Mouse (Mus musculus): ENCODE measurements around the gene Ccdc136.

Gene Ccdc136

DNA sequence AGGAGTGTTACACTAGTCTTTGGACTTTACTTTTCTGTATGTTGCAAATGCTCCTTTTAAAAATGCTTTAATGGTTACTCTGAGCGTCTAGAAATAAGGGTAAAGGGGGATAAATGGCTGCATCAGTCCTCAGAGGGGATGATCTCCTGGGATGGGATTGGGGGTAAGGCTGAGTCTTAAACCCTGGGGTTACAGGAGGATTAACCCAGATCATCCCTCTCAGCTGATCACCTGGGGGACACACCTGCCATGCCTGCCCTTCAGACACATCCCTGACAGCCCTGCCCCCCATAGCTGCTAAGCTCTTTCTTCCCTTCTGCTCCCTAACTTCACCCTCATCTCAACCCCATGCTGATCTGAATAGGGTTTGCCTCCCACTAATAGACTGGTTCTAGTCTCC is 1.8 kb upstream of the Ccdc136 start:
- DNase-seq (ENCODE audit: low spot score): no peak

DNA sequence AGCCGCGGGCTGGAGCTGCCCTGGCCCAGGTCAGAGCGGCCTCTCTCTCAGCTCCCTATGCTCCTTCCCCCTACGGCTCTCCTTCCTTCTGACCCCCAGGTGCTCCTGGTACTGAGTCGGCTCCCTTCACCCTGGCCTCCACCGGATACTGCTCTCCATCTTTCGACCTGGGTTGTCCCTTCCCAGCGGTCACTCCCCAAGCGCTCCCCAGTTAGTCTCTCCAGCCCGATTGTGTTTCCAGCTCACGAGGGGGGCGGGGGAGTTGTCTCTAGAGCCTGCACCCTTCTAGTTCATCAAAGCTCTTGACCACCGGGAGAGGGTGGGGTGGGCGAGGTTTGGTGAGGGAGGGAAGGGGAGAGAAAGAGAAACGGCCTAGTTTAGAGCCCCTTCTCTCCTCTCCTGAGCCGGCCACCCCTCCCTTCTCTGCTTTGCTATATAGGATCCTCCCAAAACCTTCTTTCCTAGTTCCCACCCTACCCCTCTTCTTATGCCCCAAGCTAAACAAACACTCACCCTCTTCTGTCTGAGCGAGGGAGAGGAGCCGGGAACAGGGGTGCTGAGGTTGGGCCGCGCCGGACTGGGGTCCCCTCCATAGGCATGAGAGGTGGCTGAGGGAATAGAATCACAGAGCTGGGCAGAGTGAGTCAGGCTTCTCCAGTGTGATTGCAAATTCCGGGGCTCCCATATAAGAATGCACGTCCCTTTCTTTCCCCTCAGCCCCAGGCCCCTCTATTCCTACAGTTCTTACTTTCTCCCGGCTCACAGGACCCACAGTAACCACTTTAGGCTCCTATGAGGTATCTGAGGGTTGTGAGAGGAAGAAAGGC is 818 bp downstream of the Ccdc136 start:
- DNase-seq (ENCODE audit: low spot score): no peak

DNA sequence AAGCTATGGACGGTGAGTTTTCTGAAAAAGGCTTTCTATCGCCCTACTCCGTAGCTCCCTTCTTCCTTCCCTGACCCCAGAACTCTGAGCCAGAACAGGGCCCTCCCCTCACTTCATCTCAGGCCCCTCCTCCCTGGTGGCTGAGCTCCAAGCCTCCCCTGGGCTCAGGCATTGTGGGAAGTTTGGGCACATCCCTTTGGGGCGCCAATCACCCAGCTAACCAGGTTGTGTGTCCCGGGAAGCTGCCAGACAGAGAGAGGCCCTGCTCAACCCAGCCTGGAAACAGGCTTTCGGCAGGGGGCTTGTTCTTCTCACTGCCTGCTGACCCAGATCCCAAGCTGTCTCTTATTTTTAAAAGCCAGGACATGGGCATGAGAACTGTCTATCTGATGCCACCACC is 1.5 kb downstream of the Ccdc136 start:
- no peak for DNase-seq (ENCODE audit: low spot score)

DNA sequence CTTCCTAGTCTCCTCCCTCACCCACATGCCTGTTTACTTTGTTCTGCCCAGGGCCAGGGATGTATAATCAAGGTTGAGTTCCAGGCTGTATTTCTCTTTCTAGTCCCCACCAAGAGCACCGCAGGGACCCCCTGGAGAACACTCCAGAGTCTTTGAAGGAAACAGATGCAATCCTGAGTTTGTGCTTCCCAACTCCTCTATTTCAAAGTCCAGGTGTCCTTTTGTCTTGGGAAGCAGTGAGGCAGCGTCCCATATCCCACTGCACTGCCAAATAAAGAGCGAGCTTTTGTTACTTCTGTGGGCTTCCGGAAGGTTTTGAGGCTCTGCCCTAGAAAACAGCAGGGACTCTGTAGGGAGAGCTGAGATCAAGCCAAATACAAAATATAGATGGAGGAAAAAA is 3.7 kb downstream of the Ccdc136 start:
- DNase-seq (ENCODE audit: low spot score): no peak

DNA sequence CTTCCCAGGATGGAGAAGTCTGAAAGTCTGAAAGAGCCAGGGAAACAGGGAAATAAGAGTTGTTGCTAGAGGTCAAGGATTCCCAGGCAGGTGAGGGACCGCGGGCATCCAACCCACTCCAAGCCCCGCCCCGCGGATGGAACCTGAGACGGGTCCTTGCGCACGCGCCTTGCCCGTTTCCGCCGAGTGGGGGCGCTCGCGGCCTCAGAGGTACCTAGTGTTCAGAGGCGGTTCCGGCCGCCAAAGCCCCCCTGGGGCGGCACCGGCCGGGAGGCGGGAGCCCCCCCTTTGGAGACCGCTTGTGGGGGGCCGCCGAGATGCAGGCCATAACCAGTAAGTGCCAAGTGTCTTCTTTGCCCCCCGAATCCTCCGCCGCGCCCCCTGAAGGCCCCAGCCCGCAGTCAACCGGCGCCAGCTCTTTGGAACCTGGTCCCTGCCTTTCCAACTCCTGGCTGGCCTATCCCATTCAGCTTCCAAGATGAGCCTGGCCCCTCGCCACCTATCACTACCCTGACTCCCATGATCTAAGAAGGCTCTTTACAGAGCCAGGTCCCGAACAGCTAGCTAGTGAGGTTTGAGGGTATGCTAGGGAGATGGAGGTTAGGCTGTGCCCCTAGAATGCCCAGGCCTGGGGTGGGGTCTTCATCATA is 6.7 kb downstream of the Ccdc136 start:
- DNase-seq (ENCODE audit: low spot score): no peak

DNA sequence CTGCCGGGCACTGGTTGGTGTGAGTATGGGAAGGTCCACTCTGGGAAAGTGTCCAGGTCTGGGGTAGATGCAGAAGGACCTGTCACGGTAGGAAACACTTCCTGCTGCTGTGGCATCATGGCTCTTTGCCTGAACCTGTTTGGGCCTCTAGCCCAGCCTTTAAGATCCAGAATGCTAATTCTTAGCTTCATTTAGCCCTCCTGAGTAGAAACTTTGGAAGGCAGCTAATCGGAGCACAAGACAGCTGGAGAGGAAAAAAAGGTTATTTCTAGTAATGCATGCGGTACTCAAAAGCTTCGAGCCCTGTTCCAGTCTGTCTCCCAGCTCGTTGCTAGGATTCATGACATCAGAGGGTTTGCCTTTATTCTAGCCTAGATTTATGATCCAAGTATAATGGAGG is 10.3 kb downstream of the Ccdc136 start:
- no peak for DNase-seq (ENCODE audit: low spot score)

DNA sequence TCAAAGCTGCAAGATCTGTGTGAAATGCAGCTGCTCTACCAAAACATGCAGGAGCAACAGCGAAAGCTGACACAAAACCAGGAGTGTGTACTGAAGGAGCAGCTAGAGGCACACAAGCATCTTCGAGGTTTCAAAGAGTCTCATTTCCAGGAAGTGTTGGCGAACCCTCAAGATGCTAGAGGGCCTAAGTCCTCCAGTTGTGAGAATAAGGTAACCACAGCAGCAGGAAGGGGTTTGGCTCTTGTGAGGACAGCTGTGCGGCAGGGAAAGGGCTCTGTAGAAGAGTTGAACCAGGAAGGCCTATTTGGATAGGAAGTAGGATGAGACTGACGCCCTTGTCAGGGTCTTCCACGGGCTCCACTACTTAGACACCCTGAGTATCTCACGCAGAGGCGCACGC is 19.3 kb downstream of the Ccdc136 start:
- DNase-seq (ENCODE audit: low spot score): no peak

DNA sequence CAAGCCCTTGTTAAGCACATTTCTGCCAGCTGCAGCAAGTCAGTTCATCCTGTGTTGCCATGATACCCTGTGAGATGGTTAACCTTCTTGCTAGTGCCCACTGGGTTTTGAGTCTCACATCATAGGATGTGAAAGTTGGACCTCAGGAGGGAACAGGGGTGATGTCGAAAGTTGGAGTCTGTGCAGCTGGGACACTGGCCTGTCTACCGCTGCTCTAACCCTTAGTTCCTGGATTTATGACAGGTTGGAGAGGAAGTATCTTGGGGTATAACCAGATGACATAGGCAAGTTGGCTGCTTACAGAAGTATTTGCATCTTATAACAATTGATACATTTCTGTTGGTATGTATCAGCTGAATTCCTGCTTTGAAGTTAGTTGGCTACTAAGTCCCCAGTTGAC is 24.5 kb downstream of the Ccdc136 start:
- DNase-seq (ENCODE audit: low spot score): no peak

DNA sequence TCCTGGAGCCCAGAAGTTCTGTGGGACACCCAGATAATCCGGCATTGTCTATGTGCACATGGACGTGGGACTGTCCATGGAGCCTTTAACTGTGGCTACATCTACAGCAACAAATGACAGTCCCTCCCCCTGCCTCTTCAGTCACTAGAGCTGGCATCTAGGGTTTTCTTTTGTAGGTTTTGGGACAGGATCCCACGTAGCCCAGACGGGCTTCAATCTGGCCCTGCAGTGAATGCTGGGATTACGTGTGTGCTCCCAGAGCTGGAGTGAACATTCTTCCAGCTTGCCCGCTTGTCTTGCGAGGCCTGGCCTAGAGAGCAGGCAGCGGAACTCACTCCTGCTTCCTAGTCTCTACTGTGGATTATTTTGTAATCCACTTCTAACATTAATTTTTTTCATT is 29.0 kb downstream of the Ccdc136 start:
- no peak for DNase-seq (ENCODE audit: low spot score)

DNA sequence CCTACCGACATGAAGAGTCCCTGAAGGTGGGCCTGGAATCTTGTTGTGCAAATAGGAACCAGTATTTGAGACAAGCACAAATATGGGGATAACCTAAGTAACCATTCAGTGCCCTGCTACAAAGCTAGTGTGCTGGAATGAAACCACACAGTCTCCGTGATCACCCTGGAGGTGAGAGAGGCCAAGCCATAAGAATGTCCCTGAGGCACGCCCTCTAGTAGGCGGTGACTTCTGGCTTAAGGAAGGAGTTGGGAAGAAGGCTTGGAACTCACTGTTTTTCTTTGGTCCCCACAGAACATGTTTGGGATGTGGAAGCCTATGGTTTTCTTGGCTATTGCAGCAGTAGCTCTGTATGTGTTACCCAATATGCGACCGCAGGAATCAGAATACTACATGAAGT is 30.2 kb downstream of the Ccdc136 start:
- no peak for DNase-seq (ENCODE audit: low spot score)

DNA sequence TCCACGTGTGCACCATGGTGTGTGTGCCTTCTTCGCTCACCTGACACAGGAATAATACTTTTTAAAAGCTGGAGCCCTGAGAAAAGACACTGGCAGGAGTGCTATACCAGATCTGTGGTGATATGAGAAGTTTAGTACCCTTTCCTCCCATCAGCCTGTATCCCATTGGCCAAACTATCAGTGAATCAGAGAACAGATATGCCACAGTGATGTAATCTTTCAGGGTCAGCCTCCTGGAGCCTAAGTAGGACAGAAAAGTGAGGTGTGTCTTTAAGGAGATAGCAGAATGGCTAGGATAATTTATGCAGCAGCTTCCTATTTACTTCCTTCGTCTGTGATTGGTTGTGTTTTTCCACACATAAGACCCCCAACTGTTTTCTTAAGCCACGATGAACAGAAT is 32.1 kb downstream of the Ccdc136 start:
- no peak for DNase-seq (ENCODE audit: low spot score)

DNA sequence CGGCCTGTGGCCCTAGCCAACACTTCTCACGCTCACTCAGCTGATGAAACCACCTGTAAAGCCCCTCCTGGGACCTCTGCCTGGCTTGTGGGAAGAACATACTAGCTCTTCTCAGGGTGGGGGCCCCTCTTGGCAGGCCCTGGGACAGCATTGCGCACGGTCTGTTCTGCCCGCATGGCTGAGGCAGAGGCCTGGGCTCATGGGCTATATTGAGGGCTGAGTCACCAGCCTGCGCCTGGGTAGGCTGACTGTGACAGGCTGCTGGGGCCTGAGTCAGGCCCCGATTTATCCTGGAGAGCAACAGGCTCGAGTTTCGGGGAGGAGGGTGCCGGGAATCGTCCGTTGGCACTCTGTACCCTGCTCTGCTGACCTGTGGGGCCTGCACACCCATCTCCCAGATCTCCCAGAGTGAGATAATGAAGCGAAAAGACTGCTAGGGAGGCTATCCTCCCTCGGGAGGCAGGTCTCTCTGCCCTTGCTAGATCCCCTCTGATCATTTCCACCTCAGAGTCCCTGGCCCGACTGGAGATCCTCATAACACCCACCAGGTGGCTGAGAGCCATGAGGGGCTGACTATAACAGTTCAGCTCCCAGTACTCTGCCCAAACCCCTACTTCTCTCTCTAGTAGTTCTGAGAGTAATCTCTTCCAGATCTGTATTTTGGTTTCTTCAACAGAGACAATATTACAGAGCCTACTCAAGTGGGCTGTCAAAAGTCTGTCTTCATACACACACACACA is 34.7 kb downstream of the Ccdc136 start:
- DNase-seq (ENCODE audit: low spot score): no peak

DNA sequence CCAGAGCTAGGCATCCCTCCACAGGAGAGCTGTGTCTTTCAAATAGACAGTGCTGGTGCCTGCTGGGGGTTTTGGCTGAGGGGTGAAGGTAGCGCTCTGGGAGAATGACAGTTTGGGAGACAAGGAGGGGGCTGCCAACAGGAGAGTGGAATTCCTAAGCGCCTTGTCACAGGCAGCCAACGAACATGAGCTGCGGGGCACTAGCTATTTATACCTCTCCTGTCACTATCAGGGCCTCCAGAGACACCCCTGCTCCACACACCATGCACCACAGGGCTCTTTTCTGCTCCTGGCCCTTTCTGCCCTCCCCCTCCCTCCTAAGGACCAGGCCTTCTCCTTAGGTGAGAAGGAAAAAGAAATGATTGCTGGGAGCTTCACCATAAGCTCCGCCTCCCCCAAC is 35.4 kb downstream of the Ccdc136 start:
- no peak for DNase-seq (ENCODE audit: low spot score)

DNA sequence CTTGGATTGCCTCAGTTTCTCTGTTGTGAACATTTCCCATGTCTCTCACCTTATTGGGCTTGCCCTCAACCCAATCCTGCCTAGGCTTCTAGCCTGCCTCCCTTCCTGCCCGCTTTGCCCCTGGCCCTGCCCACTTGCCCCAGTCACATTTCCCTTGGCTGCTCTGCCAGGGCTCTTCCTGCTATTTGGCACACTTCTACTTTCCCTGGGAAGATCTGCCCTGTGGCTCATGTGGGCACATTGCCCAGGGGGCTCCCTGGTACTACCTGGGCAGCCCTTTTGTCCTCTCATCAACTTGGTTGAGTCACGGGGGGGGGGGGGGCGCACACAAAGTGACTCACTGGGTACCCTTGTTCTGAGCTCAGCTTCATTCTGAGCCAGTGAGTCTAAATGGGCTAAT is 36.0 kb downstream of the Ccdc136 start:
- DNase-seq (ENCODE audit: low spot score): no peak

DNA sequence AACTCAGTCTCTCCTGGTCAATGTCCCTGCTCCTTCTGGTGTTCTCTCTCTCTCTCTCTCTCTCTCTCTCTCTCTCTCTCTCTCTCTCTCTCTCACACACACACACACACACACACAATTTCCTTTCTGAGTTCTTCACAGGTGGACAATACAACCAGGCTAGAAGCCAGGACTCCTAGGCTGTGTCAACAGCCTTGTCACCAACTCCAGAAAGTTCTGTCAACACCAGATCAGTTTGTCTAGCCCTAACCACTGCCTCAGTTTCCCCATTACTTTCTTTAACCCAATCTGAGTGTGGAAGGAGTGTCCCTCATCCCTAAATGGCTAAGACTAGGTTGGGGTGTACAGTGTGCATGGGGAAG is 36.5 kb downstream of the Ccdc136 start:
- DNase-seq (ENCODE audit: low spot score): no peak

DNA sequence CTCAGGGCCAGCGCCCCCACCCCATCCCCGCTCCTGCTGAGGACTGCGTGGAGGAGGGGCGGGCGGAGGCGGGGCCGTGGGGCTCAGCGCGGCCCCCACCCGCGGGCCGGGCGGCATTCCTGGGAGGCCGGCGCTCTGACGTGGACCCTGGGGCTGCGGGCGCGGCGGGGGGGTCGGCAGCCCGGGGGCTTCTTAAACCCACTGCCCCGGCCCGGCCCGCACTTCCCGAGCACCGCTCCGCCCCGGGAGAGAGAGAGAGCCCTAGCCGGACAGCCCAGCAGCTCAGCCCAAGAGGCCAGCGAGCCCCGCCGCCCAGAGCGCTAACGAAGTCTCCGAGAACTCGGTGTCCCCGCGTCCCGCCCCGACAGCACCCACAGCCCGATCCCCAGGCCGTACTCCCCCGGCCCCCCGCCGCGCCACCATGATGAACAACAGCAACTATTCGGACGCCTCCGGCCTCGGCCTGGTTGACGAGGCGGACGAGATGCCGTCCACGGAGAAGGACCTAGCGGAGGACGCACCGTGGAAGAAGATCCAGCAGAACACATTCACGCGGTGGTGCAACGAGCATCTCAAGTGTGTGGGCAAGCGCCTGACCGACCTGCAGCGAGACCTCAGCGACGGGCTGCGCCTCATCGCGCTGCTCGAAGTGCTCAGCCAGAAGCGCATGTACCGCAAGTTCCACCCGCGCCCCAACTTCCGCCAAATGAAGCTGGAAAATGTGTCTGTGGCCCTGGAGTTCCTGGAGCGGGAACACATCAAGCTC is 37.1 kb downstream of the Ccdc136 start, which contains the start of gene Flnc:
TSS of gene Flnc (plus strand) at position 219 of the 766 bp plus-strand sequence.
- DNase-seq (ENCODE audit: low spot score): no peak

DNA sequence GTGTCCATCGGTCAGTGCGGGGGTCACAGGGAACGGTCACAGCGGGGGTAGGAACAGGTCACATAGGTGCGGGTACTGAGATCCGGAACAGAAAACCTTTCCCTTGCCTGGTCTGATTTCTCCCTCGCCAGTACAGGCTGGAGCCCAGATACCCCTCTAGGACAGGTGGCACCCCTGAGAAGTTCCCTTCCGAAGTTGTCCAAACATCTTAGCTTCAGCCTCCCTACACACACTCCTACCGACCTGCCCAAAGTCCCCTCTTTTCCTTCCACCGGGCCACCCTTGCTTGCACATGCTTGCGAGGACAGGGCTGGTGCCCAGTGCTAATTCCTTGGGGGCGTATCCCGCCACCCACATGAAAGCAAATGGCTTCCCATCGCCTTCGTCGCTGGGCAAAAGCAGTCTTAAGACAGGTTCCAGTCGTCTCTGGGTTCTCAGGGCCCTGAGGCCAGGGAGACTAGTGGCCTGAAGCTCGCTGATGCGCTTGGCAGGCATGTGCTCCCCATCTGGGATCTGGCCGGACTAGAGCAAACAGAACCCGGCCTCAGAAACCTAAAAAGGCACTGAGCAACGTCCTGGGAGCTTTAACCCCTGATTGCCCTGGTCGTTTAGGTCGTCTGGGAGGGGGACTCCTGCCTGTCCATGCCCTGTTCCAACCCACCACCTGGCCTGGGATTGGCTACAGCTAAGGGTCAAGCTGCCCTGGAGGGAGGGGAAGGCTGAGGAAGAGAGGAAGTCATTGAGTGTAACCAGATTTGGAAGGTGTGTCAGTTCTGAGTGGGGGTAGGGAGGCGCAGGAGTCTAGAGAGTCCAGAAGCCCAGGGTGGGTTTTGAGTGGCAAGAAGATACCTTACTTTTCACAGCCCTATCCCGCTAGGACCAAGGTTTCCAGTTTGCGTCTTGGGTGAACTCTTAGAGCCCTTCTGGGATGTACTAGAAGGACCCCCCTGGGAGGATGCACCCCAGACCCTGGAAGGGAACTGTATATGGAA is 38.0 kb downstream of the Ccdc136 start:
- peak; percentile 36 for DNase-seq (ENCODE audit: low spot score)

DNA sequence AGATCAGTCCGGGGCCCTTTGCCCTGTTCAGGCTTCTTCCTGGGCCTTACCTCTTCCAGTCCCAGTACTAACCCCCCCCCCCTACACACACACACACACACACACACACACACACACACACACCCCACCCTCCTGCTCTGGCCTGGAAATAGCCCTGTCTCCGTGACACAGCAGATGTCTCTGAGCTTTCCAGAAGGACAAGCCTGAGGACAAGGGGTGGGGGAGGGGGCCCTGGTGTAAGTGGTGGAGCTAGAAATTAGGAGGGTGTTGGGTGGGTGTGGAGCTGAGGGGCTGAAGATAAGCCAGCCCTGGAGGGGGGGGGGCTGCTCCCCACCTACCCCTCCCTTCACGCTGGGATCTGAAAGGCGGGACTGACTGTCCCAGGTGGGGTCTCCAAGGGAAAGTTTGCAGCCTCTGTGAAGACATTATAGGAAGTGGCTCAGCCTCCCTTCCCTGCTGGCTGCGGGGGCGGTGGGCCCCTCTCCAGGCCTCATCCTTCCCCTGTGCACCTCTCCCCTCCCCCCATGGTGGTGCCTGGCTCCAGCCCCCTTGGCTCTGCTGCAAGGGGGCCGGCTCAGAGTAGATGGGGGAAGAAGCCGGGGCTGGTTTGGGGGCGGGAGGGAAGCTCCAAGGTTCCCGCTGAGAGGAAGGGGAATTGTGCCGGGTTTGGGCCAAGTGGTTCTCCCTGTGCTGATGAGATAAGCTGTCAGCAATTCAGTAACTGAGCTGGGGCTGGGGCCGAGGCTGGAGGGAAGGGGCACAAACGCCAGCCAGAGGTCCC is 39.0 kb downstream of the Ccdc136 start:
- DNase-seq (ENCODE audit: low spot score): peak; percentile 37

DNA sequence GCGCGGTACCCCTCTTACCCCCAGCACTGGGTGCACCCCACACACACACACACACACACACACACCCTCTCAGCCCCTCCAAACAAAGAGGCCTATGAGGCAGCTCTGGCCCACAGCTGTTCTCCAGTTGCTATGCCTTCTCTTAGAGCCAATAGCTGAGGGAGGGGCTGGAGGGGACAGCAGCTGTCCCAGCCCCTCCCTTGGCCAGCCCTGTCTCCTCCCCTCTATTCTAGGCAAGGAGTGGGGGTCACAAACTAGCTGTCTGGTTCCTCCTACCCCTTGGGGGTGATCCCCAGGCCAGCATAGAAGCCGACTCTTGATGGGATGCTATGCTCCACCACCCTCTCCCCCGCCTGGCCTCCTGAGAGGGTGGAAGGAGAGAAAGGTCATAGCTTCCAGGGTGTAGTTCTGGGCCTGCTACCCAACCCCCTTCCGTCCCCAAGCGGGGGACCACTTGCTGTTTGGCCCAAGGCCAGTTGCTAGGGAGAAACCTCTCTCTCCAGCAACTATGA is 39.9 kb downstream of the Ccdc136 start:
- DNase-seq (ENCODE audit: low spot score): no peak

DNA sequence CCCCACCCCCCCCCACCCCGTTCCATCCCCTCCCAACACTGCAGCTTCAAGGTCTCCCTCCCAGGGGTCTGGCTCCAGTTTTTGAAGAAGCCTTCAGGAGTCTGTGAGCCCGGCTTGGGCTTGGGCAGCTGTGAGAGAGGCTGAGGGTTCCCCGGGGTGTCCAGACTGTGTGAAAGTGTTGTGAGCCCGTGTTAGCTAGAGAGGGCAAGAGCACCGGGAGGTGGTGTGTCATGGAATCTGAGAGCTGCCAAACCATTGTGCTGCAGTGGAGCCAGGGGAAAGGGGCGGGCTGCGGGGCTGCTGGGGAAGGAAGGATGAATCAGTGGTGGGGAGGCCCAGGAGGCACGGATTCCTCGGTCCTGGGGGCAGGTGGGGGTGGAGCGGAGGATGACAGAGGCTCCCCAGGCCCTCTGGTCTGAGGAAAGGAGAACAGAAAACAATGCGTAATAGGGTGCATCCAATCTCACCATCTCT is 40.4 kb downstream of the Ccdc136 start:
- DNase-seq (ENCODE audit: low spot score): no peak

Data from ovary, adult 18-20 months (tissue).